Mouse (Mus musculus) right cerebral cortex, postnatal 10 days (tissue): ENCODE measurements around the gene Gm11214.

Source experiments
- DNase-seq, 2 experiments: peaks; one replicate each; pipeline ENCODE4 v3.0.0; 2021; ENCODE audit warnings: low spot score in 2 of 2

Gm11214 gene

DNA sequence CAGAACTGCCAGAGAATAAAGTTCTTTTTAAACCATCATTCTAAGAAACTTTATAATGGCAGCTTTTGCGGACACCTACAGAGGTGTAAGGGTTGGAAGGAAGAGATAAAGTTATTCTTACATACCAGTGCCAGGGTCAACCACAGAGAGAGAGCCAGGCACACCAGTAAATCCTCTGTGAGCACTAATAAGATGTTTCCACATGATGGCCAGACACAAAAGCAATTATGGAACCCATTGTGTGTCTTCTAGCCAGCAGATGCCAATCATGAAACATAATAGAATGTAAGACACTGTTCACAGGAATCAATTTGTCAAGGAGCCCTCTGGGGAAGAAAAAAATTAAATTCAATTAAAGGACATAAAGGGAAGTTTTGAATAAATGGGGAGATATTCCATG, 1.8 kb downstream of the Gm11214 start:
- DNase-seq = no peak

DNA sequence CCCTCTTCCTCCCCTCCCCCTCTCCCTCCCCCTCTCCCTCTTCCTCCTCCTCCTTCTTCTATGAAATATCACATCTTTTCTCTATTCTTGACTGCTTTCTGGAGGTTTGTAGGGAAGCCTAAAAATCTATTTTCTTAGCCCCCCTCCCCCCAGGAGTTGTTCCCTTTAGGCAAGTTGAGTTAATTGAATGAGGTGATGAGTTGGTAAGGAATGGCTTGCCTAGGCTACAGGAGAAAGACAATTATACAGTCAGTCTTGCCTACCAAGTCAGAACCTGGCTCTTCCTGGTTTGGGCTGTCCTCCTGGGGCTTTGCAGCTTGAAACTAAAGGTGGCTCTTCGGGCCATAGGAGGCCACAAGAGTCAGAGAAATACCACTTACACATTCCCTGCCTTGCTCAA, 3.4 kb downstream of the Gm11214 start:
- DNase-seq = no peak

DNA sequence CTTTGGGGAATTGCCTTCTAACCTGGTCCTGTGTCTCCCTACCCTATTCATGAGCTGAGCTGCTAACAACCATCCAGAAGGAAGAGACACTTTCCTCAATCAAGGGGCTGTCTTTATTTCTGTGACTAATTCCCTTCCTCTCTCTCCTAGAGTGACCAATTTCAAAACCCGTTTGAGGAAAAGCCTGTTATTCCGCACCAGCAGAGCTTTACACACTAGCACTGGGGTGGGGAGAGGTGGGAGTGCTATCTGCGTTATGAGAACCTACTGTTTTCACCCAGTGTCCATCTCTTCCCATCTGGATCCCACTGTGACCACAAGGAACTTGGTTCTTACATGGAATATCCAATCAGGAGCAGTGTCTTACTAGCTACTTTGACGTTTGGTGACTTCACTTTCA, 4.1 kb downstream of the Gm11214 start:
- DNase-seq = no peak

DNA sequence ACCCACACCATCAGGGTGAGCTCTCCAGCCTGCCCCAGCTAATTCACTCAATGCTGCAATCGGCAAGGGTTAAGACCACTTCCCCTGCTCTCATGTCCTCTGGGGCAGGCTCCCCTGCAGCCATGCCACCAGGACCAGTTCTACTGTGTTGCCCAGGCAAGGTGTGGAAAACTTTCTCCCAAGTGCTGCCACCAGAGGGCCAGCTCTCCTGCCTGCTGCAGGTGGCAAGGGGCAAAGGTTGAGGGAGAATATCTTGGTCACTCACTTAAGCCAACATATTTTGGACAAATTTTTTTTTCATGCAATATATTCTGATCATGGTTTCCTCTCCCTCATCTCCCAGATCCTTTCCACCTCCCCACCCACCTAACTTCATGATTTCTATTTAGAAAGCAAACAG, 8.8 kb downstream of the Gm11214 start:
- no peak for DNase-seq

DNA sequence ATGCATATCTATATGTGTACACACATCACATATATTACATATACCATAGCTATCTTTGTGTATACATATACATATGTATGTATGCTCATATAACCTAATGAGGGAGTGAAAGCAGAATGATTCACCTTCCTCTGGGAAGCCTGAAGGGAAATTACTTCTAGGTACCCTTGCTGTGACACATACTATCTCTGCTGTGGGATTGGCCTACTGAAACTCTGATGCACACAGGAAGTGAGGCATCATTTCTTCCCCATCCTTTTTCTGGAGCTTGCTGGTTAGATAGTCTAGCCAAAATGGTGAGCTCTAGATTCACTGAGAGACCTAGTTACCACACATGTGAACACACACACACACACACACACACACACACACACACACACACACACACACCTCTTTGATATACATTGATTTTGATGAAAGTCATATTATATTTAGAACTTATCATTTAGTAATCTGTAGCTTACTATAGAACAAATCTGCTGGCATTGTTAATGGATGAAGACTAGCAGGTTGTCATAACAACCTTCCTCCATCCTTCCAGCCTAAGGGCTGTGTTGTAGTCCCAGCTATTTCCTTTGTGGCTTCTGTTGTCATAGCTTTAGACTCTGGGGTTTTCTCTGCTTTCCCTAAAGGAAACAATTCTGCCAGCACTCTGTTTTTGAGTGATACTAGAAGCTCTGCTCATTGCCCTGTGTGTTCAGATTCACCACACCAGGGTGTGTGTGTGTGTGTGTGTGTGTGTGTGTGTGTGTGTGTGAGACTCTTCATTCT, 19.0 kb downstream of the Gm11214 start:
- DNase-seq = no peak

DNA sequence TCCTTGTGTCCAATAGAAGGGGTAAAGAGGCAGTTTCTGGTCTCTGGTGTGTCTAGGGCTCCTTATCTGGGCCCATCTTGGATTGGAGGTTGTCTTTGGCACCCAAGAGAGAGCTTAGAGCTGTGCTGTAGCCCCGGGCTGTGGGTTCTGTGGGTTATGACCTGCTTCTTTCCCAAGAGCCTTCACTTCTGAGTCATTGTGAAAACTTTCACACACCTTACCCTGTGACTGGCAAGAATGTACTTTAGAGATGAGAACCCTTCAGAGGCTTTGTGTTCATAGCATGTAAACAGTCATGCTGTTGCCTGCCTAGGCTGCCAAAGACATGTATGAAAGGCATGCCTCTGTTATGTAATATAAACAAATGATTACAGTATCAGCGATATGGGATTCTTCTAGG, 23.3 kb downstream of the Gm11214 start:
- DNase-seq = no peak

DNA sequence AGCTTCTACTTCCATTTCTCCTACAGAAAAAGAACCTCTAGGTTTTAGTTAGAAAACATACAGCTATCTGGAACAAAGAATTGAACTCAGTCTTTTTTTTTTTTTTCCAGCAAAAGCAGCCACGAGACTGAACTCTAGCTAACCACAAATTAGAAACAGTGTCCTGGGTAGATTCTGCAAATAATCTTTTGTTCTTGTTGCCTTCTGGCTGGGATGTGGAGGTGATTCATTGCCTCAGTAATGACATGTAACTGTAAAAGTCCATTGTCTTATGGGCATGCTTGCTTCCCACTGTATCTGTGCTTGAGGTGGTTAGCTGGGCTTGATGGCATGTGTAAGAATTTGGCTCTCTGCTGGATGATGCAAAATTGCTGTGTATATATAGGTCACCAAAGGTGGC, 24.6 kb downstream of the Gm11214 start:
- no peak for DNase-seq

DNA sequence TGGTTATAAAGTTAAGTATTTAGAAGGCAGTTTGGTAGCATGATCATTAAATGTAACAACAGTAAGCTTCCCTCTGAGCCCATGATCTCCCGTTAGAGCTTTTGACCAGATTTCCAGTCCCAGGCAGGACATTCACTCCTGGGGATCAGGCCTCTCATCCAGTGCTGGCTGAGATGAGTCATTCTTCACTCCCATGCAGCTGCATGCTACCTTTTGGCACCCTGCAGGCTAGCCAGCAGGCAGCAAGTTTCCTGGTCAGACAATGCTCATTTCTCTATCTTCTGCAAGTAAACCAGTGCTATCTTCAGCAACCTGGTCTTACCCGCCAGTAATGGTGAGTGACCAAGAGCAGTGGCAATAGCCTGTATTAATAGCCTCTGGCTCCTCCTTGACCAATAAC, 30.0 kb downstream of the Gm11214 start:
- no peak for DNase-seq

DNA sequence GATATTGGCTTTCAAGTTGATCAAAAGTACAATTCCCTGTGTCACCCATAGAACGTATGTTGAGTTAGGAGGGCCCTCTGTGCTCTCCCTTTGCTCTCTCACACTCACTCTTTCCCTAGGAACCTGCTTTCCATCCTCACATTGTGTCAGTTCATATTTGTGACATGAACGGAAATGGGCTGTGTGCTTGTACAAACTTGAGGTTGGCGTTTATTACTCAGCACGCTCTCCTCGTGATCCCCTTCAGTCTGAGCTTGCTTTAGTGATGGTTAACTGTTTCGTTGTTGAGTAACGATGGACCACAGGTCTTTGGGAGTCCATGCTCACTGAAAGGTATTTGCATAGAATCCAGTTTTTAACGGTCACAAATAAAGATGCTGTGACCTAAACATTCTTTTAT, 36.1 kb downstream of the Gm11214 start:
- DNase-seq = no peak

DNA sequence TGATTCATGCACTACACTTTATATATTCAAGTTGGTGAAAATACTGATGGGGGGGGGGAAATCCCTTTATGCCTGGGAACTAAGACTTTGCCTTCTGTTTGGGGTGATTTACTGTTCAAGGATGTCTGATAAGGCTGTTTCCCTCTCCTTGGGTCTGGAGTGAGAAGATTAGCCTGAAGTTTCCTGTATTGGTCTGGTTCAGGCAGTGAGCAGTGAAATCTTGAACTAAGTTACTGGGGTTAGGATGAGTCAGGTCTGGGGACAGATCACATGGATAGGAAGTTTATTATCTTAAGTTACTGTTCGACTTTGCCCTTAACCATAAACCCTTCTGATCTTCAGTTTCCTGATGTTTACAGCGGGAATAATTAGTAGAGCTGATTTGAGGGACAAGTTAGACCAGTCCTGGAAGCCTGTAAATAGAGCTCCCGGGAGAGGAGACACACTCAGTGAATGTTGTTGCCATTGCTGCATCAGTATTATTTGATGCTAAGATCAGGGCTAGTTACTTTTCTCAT, 37.6 kb downstream of the Gm11214 start:
- DNase-seq = no peak

DNA sequence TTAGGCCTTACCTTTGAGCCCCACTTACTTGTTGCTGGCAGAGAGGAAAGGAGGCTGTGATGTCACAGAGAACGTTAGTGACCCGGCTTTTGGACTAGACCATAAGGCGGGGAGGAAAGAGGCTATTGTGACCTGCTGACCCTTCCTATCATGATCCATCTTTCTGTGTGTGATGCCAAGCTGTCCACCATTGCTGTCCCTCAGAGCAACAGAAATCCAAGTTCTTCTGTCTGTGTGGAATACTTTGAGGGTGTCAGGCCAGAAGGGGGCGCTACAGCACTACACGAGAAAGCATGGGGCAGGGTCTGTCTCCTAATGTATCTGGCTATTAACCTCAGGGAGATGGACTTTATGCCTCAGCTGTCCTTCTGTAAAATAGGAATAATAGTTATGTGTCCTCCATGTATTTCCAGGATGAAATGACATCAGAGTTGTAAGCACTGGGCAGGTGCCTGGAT, 40.8 kb downstream of the Gm11214 start, which contains the start of gene Tex48:
TSS of gene Tex48 (minus strand) at position 51 of the 458 bp plus-strand sequence.
- no peak for DNase-seq

DNA sequence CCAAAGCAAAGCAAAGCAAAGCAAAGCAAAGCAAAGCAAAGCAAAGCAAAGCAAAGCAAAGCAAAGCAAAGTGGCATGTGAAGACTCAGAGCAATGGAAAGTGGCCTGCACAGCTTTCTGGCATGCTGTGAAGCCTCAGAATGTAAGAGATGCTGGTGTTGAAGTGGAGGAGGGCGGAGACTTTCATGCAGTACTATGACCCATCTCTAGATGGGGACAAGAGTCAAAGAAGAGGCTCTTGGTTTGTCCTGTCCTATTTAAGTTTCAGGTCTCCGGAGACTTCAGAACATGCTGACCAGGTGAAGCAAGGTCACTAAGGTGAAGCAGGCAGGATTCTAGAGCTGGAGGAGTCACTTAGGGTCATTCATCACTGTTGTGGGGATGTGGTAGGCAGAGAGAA, 41.3 kb downstream of the Gm11214 start:
- DNase-seq = no peak
